Mouse (Mus musculus) hindbrain, embryonic 12.5 days (tissue): ENCODE measurements around the gene Tulp1. TPM values are rescaled to one million over a fixed set of nuclear protein-coding genes. Genes with fewer than 3 reads are reported as not detected.

ENCODE experiments used
- ATAC-seq: fragments of 200-750 bp; cut with Nextera tagmentation; 2 replicates; pipeline ENCODE4 v1.8.0; 2017; ENCODE audit warnings: moderate TSS enrichment; ENCODE audit not compliant: low FRiP score
- H3K27ac ChIP-seq: fragments of 300-500 bp; sonication (generic); 2 replicates; pipeline ENCODE4 v1.5.1; 2016; ENCODE audit warnings: mild to moderate bottlenecking
- H3K27me3 ChIP-seq: fragments of 300-500 bp; sonication (generic); 2 replicates; pipeline ENCODE4 v1.6.1; 2016; ENCODE audit warnings: mild to moderate bottlenecking
- H3K36me3 ChIP-seq: fragments of 300-500 bp; sonication (generic); 2 replicates; pipeline ENCODE4 v1.6.1; 2016; ENCODE audit warnings: mild to moderate bottlenecking
- H3K4me1 ChIP-seq: fragments of 300-500 bp; sonication (generic); 2 replicates; pipeline ENCODE4 v1.6.1; 2016
- H3K4me2 ChIP-seq: fragments of 300-500 bp; sonication (generic); replicated peaks from 2 replicates; pipeline ENCODE4 v1.6.1; 2016; ENCODE audit warnings: mild to moderate bottlenecking
- H3K4me3 ChIP-seq: fragments of 300-500 bp; sonication (generic); 2 replicates; pipeline ENCODE4 v1.5.1; 2016; ENCODE audit warnings: mild to moderate bottlenecking
- H3K9ac ChIP-seq: fragments of 300-500 bp; sonication (generic); 2 replicates; pipeline ENCODE4 v1.6.1; 2016; ENCODE audit warnings: mild to moderate bottlenecking, moderate library complexity
- H3K9me3 ChIP-seq: fragments of 300-500 bp; sonication (generic); replicated peaks from 2 replicates; pipeline ENCODE4 v1.6.1; 2016; ENCODE audit warnings: mild to moderate bottlenecking
- WGBS: fragments of 180-500 bp; shearing (Covaris S2); methylation state at CpG from one replicate; pipeline ENCODE4 v1.1.7; 2016; 5-methylcytosine and 5-hydroxymethylcytosine counted together
- polyA plus RNA-seq: library from polyadenylated mRNA; unstranded; fragments of >200 nt; fragmentation: Nextera tagmentation; extraction: Ambion mirVana; gene quantifications from 2 replicates; pipeline ENCODE4 v1.2.1, GENCODE M21; 2016

The Tulp1 gene
- polyA plus RNA-seq, 1 experiment from 2014 or later = 5.0 TPM

- no peak for ATAC-seq
- no peaks in the 10 kb centered on the region for H3K9me3 ChIP-seq
- H3K4me3 ChIP-seq = no peak overlapping the region
- H3K27ac ChIP-seq = no peak overlapping the region
- H3K9ac ChIP-seq = peak overlapping the region; percentile 1; the same call in 1 of the 2 replicates
- H3K4me2 ChIP-seq = peak overlapping the region; percentile 81
- peaks cover 61% of the 10 kb centered on the region for H3K4me1 ChIP-seq
- no peaks in the 10 kb centered on the region for H3K36me3 ChIP-seq
- 57% methylated on average over 6 of the region's 6 CpGs for WGBS
- H3K27me3 ChIP-seq = peaks cover 38% of the 10 kb centered on the region
Observed at GRCm38 (mm10) chr17:28348211-28348610, 16.8 kb downstream of the Tulp1 start.

- no peak overlapping the region for H3K27ac ChIP-seq
- WGBS = 81% methylated on average over 10 of the region's 10 CpGs
- no peaks in the 10 kb centered on the region for H3K9me3 ChIP-seq
- H3K4me3 ChIP-seq = no peak overlapping the region
- H3K4me1 ChIP-seq = peaks cover 61% of the 10 kb centered on the region
- no peak for ATAC-seq
- no peaks in the 10 kb centered on the region for H3K36me3 ChIP-seq
- no peak overlapping the region for H3K4me2 ChIP-seq
- peaks cover 31% of the 10 kb centered on the region for H3K27me3 ChIP-seq
- no peak overlapping the region for H3K9ac ChIP-seq
Observed at GRCm38 (mm10) chr17:28347327-28347726, 17.7 kb downstream of the Tulp1 start.

GRCm38 (mm10) chr17:28345882-28346281 is 19.1 kb downstream of the Tulp1 start:
- H3K27me3 ChIP-seq = peaks cover 26% of the 10 kb centered on the region
- H3K4me1 ChIP-seq = peaks cover 59% of the 10 kb centered on the region
- peak overlapping the region; percentile 36; the same call in 1 of the 2 replicates for H3K27ac ChIP-seq
- H3K9me3 ChIP-seq = no peaks in the 10 kb centered on the region
- 12% methylated on average over 10 of the region's 10 CpGs for WGBS
- no peaks in the 10 kb centered on the region for H3K36me3 ChIP-seq
- no peak overlapping the region for H3K4me3 ChIP-seq
- ATAC-seq = no peak
- peak overlapping the region; percentile 30 for H3K4me2 ChIP-seq
- peak overlapping the region; percentile 19; the same call in 1 of the 2 replicates for H3K9ac ChIP-seq

- Histone ChIP-seq H3K4me3 (no peak overlapping the region), H3K4me1 (peaks cover 60% of the 10 kb centered on the region)
Observed at GRCm38 (mm10) chr17:28345271-28345721, 19.7 kb downstream of the Tulp1 start.

GRCm38 (mm10) chr17:28344670-28345069 is 20.4 kb downstream of the Tulp1 start:
- ATAC-seq = no peak
- H3K4me1 ChIP-seq = peaks cover 54% of the 10 kb centered on the region
- H3K27ac ChIP-seq = no peak overlapping the region
- H3K9me3 ChIP-seq = no peaks in the 10 kb centered on the region
- peaks cover 22% of the 10 kb centered on the region for H3K27me3 ChIP-seq
- 44% methylated on average over 3 of the region's 3 CpGs for WGBS
- H3K36me3 ChIP-seq = 0 out of 2 replicates have a peak, but pooled peaks cover 5% of the 10 kb centered on the region
- no peak overlapping the region for H3K4me2 ChIP-seq
- H3K9ac ChIP-seq = no peak overlapping the region
- H3K4me3 ChIP-seq = no peak overlapping the region

More at GRCm38 (mm10) chr17:28345271-28345721, 19.7 kb downstream of the Tulp1 start:
- Histone ChIP-seq H3K9ac (peak overlapping the region; percentile 19; the same call in 1 of the 2 replicates), H3K27ac (peak overlapping the region; percentile 36), H3K9me3 (no peaks in the 10 kb centered on the region), H3K4me2 (peak overlapping the region; percentile 30; the same call in 1 of the 2 replicates), H3K36me3 (no peaks in the 10 kb centered on the region), H3K27me3 (peaks cover 22% of the 10 kb centered on the region)
- WGBS = 17% methylated on average over 6 of the region's 8 CpGs
- ATAC-seq = no peak

GRCm38 (mm10) chr17:28344050-28344607 is 20.9 kb downstream of the Tulp1 start:
- no peak overlapping the region for H3K4me2 ChIP-seq
- no peak overlapping the region for H3K4me3 ChIP-seq
- WGBS = 40% methylated on average over 4 of the region's 4 CpGs
- 0 out of 2 replicates have a peak, but pooled peaks cover 5% of the 10 kb centered on the region for H3K36me3 ChIP-seq
- H3K27me3 ChIP-seq = peaks cover 19% of the 10 kb centered on the region
- H3K27ac ChIP-seq = no peak overlapping the region
- peak overlapping the region; percentile 27; the same call in 1 of the 2 replicates for H3K9ac ChIP-seq
- no peak for ATAC-seq
- peaks cover 48% of the 10 kb centered on the region for H3K4me1 ChIP-seq
- H3K9me3 ChIP-seq = no peaks in the 10 kb centered on the region

DNA sequence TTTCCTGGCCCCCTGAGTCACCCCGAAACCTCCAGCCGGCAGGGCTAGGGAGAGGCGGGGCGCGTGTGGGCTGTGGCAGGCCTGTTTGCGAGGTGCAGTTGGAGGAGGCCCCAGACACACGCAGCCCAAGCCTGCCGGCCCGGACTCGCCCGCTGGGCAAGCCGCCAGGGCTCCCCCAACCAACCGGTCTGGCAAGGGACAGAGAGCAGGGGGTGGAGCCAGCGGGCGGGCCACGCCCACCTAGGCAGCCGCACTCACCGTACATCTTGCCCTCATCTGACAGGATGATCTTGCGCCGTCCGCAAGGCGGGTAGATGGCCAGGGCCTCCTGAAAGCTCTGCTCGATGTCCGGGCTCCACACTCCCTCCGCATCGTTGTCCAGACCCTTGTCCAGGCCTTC is 23.9 kb downstream of the Tulp1 start:
- ATAC-seq = peak; percentile 82
- peak overlapping the region; percentile 22; the same call in 1 of the 2 replicates for H3K4me3 ChIP-seq
- WGBS = 7% methylated on average over 26 of the region's 26 CpGs
- H3K4me2 ChIP-seq = peak overlapping the region; percentile 55
- H3K27me3 ChIP-seq = peaks cover 14% of the 10 kb centered on the region
- H3K27ac ChIP-seq = no peak overlapping the region
- peak overlapping the region; percentile 57; the same call in 1 of the 2 replicates for H3K9ac ChIP-seq
- H3K36me3 ChIP-seq = peaks cover 10% of the 10 kb centered on the region; the same call in 1 of the 2 replicates
- H3K9me3 ChIP-seq = no peaks in the 10 kb centered on the region
- peaks cover 32% of the 10 kb centered on the region for H3K4me1 ChIP-seq

DNA sequence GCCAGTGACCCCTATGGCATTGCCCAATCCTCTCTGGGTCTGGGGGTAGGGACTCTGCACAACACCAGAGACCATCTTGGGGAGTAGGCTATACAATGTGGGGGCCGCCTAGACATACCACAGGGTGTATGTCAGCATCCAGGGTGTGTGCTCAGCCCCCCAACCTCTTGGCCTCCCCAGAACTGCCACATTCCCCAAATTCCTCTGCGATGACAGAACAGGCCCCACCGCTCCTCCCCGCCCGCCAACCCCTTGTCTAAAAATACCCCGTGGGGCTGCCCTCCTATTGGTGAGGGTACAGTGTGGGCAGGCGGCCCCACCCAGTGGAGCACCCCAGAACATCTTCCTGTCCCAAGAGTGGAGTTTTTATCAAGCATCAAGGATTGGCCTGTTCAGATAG is 24.4 kb downstream of the Tulp1 start:
- 78% methylated on average over 7 of the region's 7 CpGs for WGBS
- ATAC-seq = peak; percentile 29
- Histone ChIP-seq H3K9ac (0 out of 2 replicates have a peak overlapping the region, but pooled peaks have one; percentile 57), H3K4me2 (peak overlapping the region; percentile 55), H3K4me1 (peaks cover 27% of the 10 kb centered on the region), H3K27me3 (peaks cover 10% of the 10 kb centered on the region; the same call in 1 of the 2 replicates), H3K36me3 (peaks cover 10% of the 10 kb centered on the region; the same call in 1 of the 2 replicates), H3K27ac (no peak overlapping the region), H3K9me3 (no peaks in the 10 kb centered on the region), H3K4me3 (no peak overlapping the region)

GRCm38 (mm10) chr17:28337547-28337946 is 27.5 kb downstream of the Tulp1 start:
- ATAC-seq = no peak
- no peak overlapping the region for H3K27ac ChIP-seq
- H3K9ac ChIP-seq = no peak overlapping the region
- no peak overlapping the region for H3K4me2 ChIP-seq
- peaks cover 19% of the 10 kb centered on the region for H3K4me1 ChIP-seq
- H3K27me3 ChIP-seq = 0 out of 2 replicates have a peak, but pooled peaks cover 10% of the 10 kb centered on the region
- H3K36me3 ChIP-seq = peaks cover 10% of the 10 kb centered on the region; the same call in 1 of the 2 replicates
- no peak overlapping the region for H3K4me3 ChIP-seq
- H3K9me3 ChIP-seq = no peaks in the 10 kb centered on the region
- 91% methylated on average over 7 of the region's 7 CpGs for WGBS

- Histone ChIP-seq H3K27ac (no peak overlapping the region), H3K4me2 (no peak overlapping the region), H3K4me3 (no peak overlapping the region), H3K9ac (no peak overlapping the region; the same call in 1 of the 2 replicates), H3K4me1 (peaks cover 10% of the 10 kb centered on the region), H3K9me3 (no peaks in the 10 kb centered on the region), H3K36me3 (peaks cover 19% of the 10 kb centered on the region), H3K27me3 (no peaks in the 10 kb centered on the region)
- no peak for ATAC-seq
- 72% methylated on average over 10 of the region's 10 CpGs for WGBS
Observed at GRCm38 (mm10) chr17:28335267-28335666, 29.8 kb downstream of the Tulp1 start.

- 62% methylated on average over 31 of the region's 31 CpGs for WGBS
- Histone ChIP-seq H3K4me1 (peaks cover 24% of the 10 kb centered on the region), H3K36me3 (peaks cover 19% of the 10 kb centered on the region), H3K9me3 (no peaks in the 10 kb centered on the region), H3K4me3 (no peak overlapping the region; the same call in 1 of the 2 replicates), H3K27me3 (no peaks in the 10 kb centered on the region), H3K4me2 (no peak overlapping the region), H3K9ac (no peak overlapping the region), H3K27ac (no peak overlapping the region)
- ATAC-seq = no peak
Observed at GRCm38 (mm10) chr17:28332915-28333546, 32.0 kb downstream of the Tulp1 start.

- 46% methylated on average over 13 of the region's 13 CpGs for WGBS
- no peak overlapping the region for H3K4me2 ChIP-seq
- ATAC-seq = no peak
- H3K9me3 ChIP-seq = no peaks in the 10 kb centered on the region
- H3K27ac ChIP-seq = peak overlapping the region; percentile 3; the same call in 1 of the 2 replicates
- no peaks in the 10 kb centered on the region for H3K27me3 ChIP-seq
- H3K4me1 ChIP-seq = peaks cover 29% of the 10 kb centered on the region
- no peak overlapping the region for H3K9ac ChIP-seq
- peaks cover 15% of the 10 kb centered on the region for H3K36me3 ChIP-seq
- no peak overlapping the region for H3K4me3 ChIP-seq
Observed at GRCm38 (mm10) chr17:28332113-28332914, 32.7 kb downstream of the Tulp1 start.
